Mouse (Mus musculus) limb, embryonic 11.5 days (tissue): ENCODE results near the gene Zfp85. TPM values are rescaled to one million over a fixed set of nuclear protein-coding genes. Genes with fewer than 3 reads are reported as not detected.
"Not testable (repeated sequence)": the region's sequence is repeated elsewhere in the genome, so short reads cannot be mapped to it uniquely, and the experiment has no call there.

ENCODE experiments used
- ATAC-seq: fragments of 200-750 bp; cut with Nextera tagmentation; 2 replicates; pipeline ENCODE4 v1.8.0; 2017; ENCODE audit warnings: low read depth; ENCODE audit not compliant: insufficient number of reproducible peaks, low FRiP score, low TSS enrichment
- DNase-seq: peaks from one replicate; pipeline ENCODE4 v3.0.0-alpha.2; 2015; ENCODE audit warnings: low spot score
- H3K27ac ChIP-seq: fragments of 300-500 bp; sonication (generic); replicated peaks from 2 replicates; pipeline ENCODE4 v1.5.1; 2014; ENCODE audit warnings: low read depth, mild to moderate bottlenecking, low read length
- H3K27me3 ChIP-seq: fragments of 300-500 bp; sonication (generic); 2 replicates; pipeline ENCODE4 v1.6.1; 2014; ENCODE audit warnings: mild to moderate bottlenecking, low read length, mixed read lengths; ENCODE audit not compliant: control insufficient read depth, insufficient read depth
- H3K36me3 ChIP-seq: fragments of 300-500 bp; sonication (generic); 2 replicates; pipeline ENCODE4 v1.6.1; 2014; ENCODE audit warnings: mild to moderate bottlenecking, low read length, moderate library complexity, mixed read lengths; ENCODE audit not compliant: control insufficient read depth, insufficient read depth
- H3K4me1 ChIP-seq: fragments of 300-500 bp; sonication (generic); 2 replicates; pipeline ENCODE4 v1.6.1; 2014; ENCODE audit warnings: low read length, mixed read lengths; ENCODE audit not compliant: control insufficient read depth, insufficient read depth
- H3K4me2 ChIP-seq: fragments of 300-500 bp; sonication (generic); 2 replicates; pipeline ENCODE4 v1.6.1; 2014; ENCODE audit warnings: low read depth, mild to moderate bottlenecking, moderate library complexity; ENCODE audit not compliant: severe bottlenecking
- H3K4me3 ChIP-seq: fragments of 300-500 bp; sonication (generic); 2 replicates; pipeline ENCODE4 v1.5.1; 2014; ENCODE audit warnings: low read depth, low read length
- H3K9ac ChIP-seq: fragments of 300-500 bp; sonication (generic); 2 replicates; pipeline ENCODE4 v1.6.1; 2014; ENCODE audit warnings: mild to moderate bottlenecking, low read length
- H3K9me3 ChIP-seq: fragments of 300-500 bp; sonication (generic); 2 replicates; pipeline ENCODE4 v1.6.1; 2016; ENCODE audit warnings: low read length; ENCODE audit not compliant: control insufficient read depth
- WGBS: fragments of 180-500 bp; shearing (Covaris S2); extraction: QIAGEN DNeasy Blood & Tissue Kit; methylation state at CpG from one replicate; pipeline ENCODE4 v1.1.7; 2014; 5-methylcytosine and 5-hydroxymethylcytosine counted together
- polyA plus RNA-seq: library from polyadenylated mRNA; unstranded; fragments of >200 nt; fragmentation: Nextera tagmentation; extraction: Ambion mirVana; gene quantifications from 2 replicates; pipeline ENCODE4 v1.2.1, GENCODE M21; 2014

The Zfp85 gene
- polyA plus RNA-seq, 1 experiment from 2014 or later = 5.4 TPM

DNA sequence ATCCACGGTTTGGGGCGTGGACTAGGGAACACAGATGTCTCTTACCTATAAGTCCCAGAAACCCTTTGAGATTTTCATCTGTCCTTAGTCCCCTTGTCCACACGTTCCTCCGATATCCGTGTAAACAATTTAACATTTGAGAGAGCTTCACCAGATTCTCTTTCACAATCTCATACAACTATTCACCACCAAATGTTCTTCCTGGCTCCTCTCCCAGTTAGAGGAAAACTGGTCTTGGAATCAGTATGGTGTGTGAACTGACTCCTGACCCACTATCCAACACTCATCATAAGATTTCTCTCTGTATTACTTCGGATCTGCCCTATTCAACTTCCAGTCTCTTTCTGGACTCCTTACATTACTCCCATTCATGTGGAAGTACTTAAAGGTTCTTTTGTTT lies 733 bp upstream of the Zfp85 start:
- DNase-seq = no peak
- H3K9me3 ChIP-seq = no peaks in the 10 kb centered on the region
- no peaks in the 10 kb centered on the region for H3K36me3 ChIP-seq
- H3K27ac ChIP-seq = no peak overlapping the region
- 86% methylated on average over 6 of the region's 6 CpGs for WGBS
- H3K4me2 ChIP-seq = no peak overlapping the region
- H3K27me3 ChIP-seq = no peaks in the 10 kb centered on the region
- no peak for ATAC-seq
- no peaks in the 10 kb centered on the region for H3K4me1 ChIP-seq
- no peak overlapping the region for H3K9ac ChIP-seq
- H3K4me3 ChIP-seq = no peak overlapping the region

DNA sequence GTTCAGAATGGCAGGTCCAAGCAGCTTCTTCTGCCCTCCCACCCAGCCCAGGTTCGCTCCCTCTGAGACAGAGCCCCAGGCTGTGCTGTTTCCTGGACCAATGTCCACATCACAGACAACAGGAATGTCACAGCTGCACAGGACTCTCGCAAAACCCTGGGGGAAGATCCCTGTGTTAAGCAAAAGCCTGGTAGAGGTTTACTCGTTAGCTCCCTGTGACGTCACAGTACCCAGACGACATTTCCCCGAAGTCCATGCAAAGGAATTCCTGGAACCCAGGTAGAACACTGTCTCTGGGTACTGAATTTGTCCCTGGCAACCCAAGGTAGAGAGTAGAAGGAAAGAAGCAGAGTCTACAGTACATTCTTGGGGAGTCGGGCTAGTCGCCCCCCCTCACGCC lies 11.1 kb downstream of the Zfp85 start:
- H3K4me1 ChIP-seq = no peaks in the 10 kb centered on the region

DNA sequence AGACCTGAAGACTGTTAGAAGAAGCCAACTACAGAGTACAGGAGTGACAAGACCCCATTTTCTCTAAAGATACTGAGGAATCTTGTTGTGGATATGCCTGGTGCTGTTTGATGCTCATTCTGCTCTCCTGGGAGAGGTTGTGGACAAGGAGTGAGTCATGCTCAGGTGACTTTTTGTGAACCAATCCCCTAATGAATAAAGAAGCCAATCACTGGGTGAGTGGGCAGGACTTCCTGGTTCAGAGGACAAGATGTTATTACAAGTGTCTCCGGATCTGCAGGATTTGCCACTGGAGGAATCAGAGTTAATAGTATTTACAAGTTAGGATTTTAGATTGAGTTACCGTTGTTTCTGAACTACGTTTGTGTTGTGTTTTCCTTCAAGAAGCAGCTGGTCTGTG lies 12.1 kb downstream of the Zfp85 start:
- ATAC-seq = no peak
- H3K36me3 ChIP-seq = no peaks in the 10 kb centered on the region

More for the DNA sequence above, 11.1 kb downstream of the Zfp85 start:
- H3K27ac ChIP-seq = no peak overlapping the region
- H3K9me3 ChIP-seq = no peaks in the 10 kb centered on the region
- no peak for DNase-seq
- H3K4me2 ChIP-seq = no peak overlapping the region
- no peak overlapping the region for H3K9ac ChIP-seq
- ATAC-seq = no peak
- no peak overlapping the region for H3K4me3 ChIP-seq
- WGBS = 81% methylated on average over 9 of the region's 9 CpGs
- H3K27me3 ChIP-seq = no peaks in the 10 kb centered on the region
- H3K36me3 ChIP-seq = peaks cover under 1% of the 10 kb centered on the region; the same call in 1 of the 2 replicates

DNA sequence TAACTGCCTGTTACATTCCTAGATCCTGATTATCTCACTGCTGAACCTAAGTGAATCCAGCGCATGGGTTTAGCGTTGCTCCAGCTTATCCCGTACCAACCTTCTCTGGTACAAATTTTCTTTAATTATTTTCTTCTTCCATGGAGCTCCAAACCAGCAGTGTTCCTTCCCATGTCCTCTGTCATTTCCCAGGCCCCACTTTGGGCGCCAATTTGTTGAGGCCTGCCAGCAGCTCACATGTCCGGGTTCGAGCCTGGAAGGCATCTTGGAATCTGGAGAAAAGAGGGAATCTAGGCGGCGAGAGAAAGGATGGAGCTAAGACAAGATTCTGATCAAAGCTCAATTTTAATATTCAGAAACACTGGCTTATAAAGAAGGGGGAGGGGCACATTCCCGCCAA lies 20.6 kb downstream of the Zfp85 start:
- WGBS = 90% methylated on average over 9 of the region's 9 CpGs
- H3K9ac ChIP-seq, DNase-seq, H3K4me3 ChIP-seq, H3K4me1 ChIP-seq, H3K9me3 ChIP-seq, H3K36me3 ChIP-seq, H3K27me3 ChIP-seq, H3K4me2 ChIP-seq, ATAC-seq, H3K27ac ChIP-seq: not testable (repeated sequence)

More for the DNA sequence above, 12.1 kb downstream of the Zfp85 start:
- Histone ChIP-seq H3K4me1 (no peaks in the 10 kb centered on the region), H3K27me3 (no peaks in the 10 kb centered on the region), H3K9me3 (no peaks in the 10 kb centered on the region), H3K4me3 (no peak overlapping the region), H3K27ac (no peak overlapping the region), H3K9ac (no peak overlapping the region), H3K4me2 (no peak overlapping the region)
- WGBS = 89% methylated on average over 3 of the region's 3 CpGs
- no peak for DNase-seq

DNA sequence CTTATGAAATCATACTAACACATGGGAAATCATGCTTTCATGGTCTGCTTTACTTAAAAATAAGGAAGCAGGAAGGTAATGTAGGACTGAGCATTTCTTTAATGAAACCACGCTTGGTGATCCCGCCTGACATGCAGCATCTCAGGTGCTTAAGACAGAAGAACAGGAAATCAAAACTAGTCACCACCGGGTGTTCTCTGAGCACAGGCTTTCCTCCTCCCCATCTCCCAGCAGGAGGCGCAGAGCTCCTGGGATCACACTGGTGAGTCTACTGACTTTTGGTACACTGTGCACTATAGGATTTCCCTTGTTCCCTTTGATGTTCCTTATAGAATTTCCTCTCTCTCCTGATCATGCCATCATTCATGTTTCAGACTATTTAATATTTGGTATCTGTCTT lies 25.6 kb downstream of the Zfp85 start:
- not testable (repeated sequence) for H3K27ac ChIP-seq, H3K4me1 ChIP-seq, H3K36me3 ChIP-seq, H3K9me3 ChIP-seq, H3K9ac ChIP-seq, H3K27me3 ChIP-seq
- 59% methylated on average over 4 of the region's 4 CpGs for WGBS
- DNase-seq (peak; percentile 27), ATAC-seq (peak; percentile 67)
- Histone ChIP-seq H3K4me2 (peak overlapping the region; percentile 58; the same call in 1 of the 2 replicates), H3K4me3 (peak overlapping the region; percentile 61)

DNA sequence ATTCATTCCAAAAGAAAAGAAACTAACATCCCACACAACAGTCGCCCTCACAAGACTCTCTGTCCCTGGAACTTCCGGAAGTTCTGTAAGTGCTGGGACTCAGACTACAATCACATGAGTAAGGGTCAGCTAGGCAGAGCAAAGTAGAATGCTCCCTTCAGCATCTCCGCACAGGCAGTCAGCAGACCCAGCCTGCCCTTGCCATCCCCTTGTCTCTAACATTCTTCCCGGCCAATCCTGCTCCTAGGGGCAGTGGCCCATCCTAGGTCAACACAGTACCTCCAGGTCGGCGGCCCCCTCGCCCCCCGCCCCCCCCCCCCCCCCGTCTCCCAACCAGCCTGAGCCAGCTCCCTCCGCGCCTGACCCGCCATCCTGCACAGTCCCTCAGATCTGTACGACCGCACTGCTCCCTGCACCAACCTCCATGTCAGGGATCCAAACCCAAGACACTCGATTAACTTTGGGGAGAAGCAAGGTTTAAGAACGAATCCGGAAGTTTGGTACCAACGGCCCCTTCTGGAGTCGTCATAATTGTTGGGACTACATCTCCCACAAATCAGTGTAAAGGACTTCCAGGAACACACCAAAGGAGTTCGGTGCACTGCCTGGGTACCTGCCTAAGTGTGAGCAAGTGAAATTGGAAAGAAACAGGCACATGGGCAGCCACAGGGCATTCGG lies 26.2 kb downstream of the Zfp85 start, which contains the start of gene Zfp65:
Gene Zfp65, minus strand, starts transcription at position 533 of the 678 bp plus-strand sequence.
- Histone ChIP-seq H3K27me3 (no peaks in the 10 kb centered on the region), H3K36me3 (no peaks in the 10 kb centered on the region)

DNA sequence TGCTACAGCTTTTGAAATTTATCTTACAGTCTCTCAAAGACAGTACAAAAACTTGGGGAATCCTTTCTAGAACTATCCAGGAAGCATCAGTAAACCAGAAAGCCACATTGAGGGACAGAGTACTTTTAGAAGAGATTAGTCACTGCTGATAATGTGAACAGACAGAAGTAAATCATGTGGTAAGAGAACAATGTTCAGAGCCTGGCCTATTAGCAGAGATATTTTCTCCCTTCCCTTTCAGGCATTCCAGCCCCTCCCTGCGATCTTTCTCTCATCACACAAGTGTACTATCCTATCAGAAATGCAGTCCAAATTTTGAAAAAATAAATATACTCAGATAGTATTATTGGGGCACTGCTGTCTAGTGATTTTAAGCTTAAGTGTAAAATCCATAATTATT lies 26.9 kb downstream of the Zfp85 start:
- Histone ChIP-seq H3K4me3 (peak overlapping the region; percentile 61; the same call in 1 of the 2 replicates), H3K27me3 (no peaks in the 10 kb centered on the region), H3K9ac (no peak overlapping the region), H3K9me3 (no peaks in the 10 kb centered on the region), H3K4me1 (no peaks in the 10 kb centered on the region), H3K4me2 (peak overlapping the region; percentile 58; the same call in 1 of the 2 replicates), H3K27ac (no peak overlapping the region), H3K36me3 (no peaks in the 10 kb centered on the region)
- 92% methylated on average over 1 of the region's 1 CpGs for WGBS
- no peak for ATAC-seq
- DNase-seq = no peak

More for the DNA sequence above, 26.2 kb downstream of the Zfp85 start, which contains the start of gene Zfp65:
- no peaks in the 10 kb centered on the region; the same call in 1 of the 2 replicates for H3K9me3 ChIP-seq
- H3K27ac ChIP-seq = no peak within 1 kb of the TSS
- H3K9ac ChIP-seq = peak within 1 kb of the TSS; percentile 56
- H3K4me3 ChIP-seq = peak within 1 kb of the TSS; percentile 61
- peak within 1 kb of the TSS; percentile 58 for H3K4me2 ChIP-seq
- DNase-seq (peak; percentile 74), ATAC-seq (peak; percentile 84)
- no peaks in the 10 kb centered on the region for H3K4me1 ChIP-seq
- 3% methylated on average over 20 of the region's 21 CpGs for WGBS

DNA sequence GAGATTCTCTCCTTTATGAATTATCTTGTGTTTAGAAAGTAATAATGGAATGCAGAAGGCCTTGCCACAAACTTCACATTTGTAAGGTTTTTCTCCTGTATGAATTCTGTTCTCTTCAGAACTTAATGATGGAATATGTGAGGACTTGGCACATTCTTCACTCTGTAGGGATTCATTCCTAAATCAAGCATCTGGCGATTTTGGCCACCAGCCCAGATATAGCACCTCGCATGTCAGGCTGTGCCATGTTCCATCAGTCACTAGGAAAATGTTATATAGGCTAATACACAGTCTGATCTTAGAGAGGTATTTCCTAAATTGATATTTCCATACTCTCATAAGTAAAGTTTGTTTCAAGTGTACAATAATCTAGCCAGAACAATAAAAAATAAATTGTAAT lies 29.7 kb downstream of the Zfp85 start:
- H3K27me3 ChIP-seq, ATAC-seq, H3K9me3 ChIP-seq, H3K9ac ChIP-seq, H3K4me3 ChIP-seq, DNase-seq, H3K4me1 ChIP-seq, H3K36me3 ChIP-seq, H3K27ac ChIP-seq, H3K4me2 ChIP-seq: not testable (repeated sequence)
- WGBS = 93% methylated on average over 2 of the region's 2 CpGs
